Mouse (Mus musculus): Measurements from ENCODE around the gene Cdh4.

DNA sequence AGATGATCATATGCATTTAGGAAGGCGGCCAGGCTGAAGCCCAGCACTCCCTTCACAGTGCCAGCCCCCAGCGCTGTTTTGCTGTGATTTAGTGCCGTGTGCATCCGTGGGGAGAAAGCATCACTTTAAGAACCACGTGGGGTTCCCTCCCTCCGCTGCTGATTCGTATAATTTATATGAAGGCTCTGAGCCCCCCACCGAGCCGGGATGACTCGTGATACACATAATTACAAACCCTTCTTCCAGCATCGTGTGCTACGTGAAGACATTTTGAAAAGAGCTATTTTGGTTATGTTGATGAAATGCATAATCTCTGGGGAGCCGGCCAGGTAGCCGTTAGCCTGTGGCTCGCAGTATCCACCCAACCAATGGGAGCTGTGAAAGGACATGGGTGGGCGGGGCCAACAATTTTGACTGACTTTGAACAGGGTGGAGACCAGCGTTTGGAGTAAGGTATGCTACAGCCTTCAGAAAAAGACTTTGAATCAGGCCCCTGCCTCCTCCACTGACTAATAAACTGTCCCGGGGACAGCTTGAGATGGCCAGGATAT is 382.6 kb downstream of the Cdh4 start:
- no peak for TF ChIP-seq TAL1 (IDR thresholded peaks at IDR 0.05; ENCODE audit: low read length)
- TF ChIP-seq GATA1 (IDR thresholded peaks at IDR 0.05; ENCODE audit: low read length): no peak

Measured in erythroblast, embryonic 14.5 days (primary cell).